Mouse (Mus musculus) Patski (cell line): Measurements from ENCODE around the gene Hcst. TPM values are rescaled to one million over a fixed set of nuclear protein-coding genes. Genes with fewer than 3 reads are reported as not detected.

Experiments
- ATAC-seq: fragments of 100-300 bp; one replicate; pipeline ENCODE4 v1.8.0; 2021
- CTCF ChIA-PET: fragments of 350-600 bp; sonication (Branson Sonifier 250); formaldehyde crosslinking; loops from one replicate; lab custom pipeline; 2022; ENCODE audit warnings: inconsistent platforms; lab: Charles Lee
- POLR2A ChIA-PET: fragments of 350-600 bp; sonication (Branson Sonifier 250); formaldehyde crosslinking; loops from one replicate; lab custom pipeline; 2022; ENCODE audit warnings: antibody characterized with exemption, inconsistent platforms; lab: Charles Lee
- DNase-seq: peaks from one replicate; pipeline ENCODE4 v3.0.0-alpha.2; 2011; ENCODE audit warnings: low read depth, low spot score
- H3K27me3 ChIP-seq: fragments of 371-371 bp; one replicate; pipeline ENCODE4 v1.5.1; 2021
- CTCF ChIP-seq: fragments of 100-300 bp; IDR thresholded peaks from one replicate; pipeline ENCODE4 v1.5.1; 2021
- in situ Hi-C: fragments of 300-500 bp; cut with MboI; formaldehyde crosslinking; loops from 3 replicates; pipeline ENCODE4 v1.11.1; 2018; ENCODE audit warnings: low pct_unique_long_range_greater_than_20kb, mixed read lengths
- polyA plus RNA-seq: library from polyadenylated mRNA; unstranded; gene quantifications from one replicate; pipeline ENCODE4 v1.2.3, GENCODE M21; 2021

The Hcst gene
- polyA plus RNA-seq, 1 experiment from 2014 or later = not detected

- no peak for TF ChIP-seq CTCF
- no peak for DNase-seq
- POLR2A ChIA-PET = interaction anchor here (0.6 kb wide), 1 partner anchor 25 kb away, joined by 3 read pairs; no protein-coding TSS in a partner anchor
- in situ Hi-C loops = no loop called here
- H3K27me3 ChIP-seq = peaks cover 39% of the 10 kb centered on the region
- ATAC-seq = no peak
- CTCF ChIA-PET = no interaction called here
These were observed 33.7 kb upstream of the Hcst start for GRCm38 (mm10) chr7:30453327-30453726.

- ATAC-seq = no peak
- CTCF ChIA-PET = no interaction called here
- no peak for TF ChIP-seq CTCF
These were observed 30.6 kb upstream of the Hcst start for GRCm38 (mm10) chr7:30450241-30450640.

GRCm38 (mm10) chr7:30444971-30445751 lies 25.5 kb upstream of the Hcst start, which contains the start of gene Aplp1:
Gene Aplp1, minus strand, starts transcription at chr7:30445535.
- in situ Hi-C loops = no loop called here
- POLR2A ChIA-PET = no interaction called here
- peak; percentile 52 for ATAC-seq
- DNase-seq = no peak
- CTCF ChIA-PET = no interaction called here
- no peak for TF ChIP-seq CTCF
- H3K27me3 ChIP-seq = no peaks in the 10 kb centered on the region

More at GRCm38 (mm10) chr7:30450241-30450640, 30.6 kb upstream of the Hcst start:
- POLR2A ChIA-PET = no interaction called here
- DNase-seq = no peak
- in situ Hi-C loops = no loop called here
- H3K27me3 ChIP-seq = peaks cover 16% of the 10 kb centered on the region

GRCm38 (mm10) chr7:30444154-30444970 lies 24.7 kb upstream of the Hcst start:
- in situ Hi-C loops = no loop called here
- no peak for ATAC-seq
- no peak for DNase-seq
- POLR2A ChIA-PET = interaction anchor here (0.7 kb wide), 1 partner anchor 125 kb away, joined by 3 read pairs; no protein-coding TSS in a partner anchor
- no peak for TF ChIP-seq CTCF
- H3K27me3 ChIP-seq = no peaks in the 10 kb centered on the region
- CTCF ChIA-PET = no interaction called here

- in situ Hi-C loops = no loop called here
- ChIA-PET POLR2A (interaction anchor here (0.7 kb wide), 1 partner anchor 124 kb away, joined by 3 read pairs; no protein-coding TSS in a partner anchor), CTCF (no interaction called here)
- TF ChIP-seq CTCF = no peak
- DNase-seq (no peak), ATAC-seq (no peak)
- no peaks in the 10 kb centered on the region for H3K27me3 ChIP-seq
These were observed 24.0 kb upstream of the Hcst start for GRCm38 (mm10) chr7:30443696-30444095.

- no peak for ATAC-seq
- H3K27me3 ChIP-seq = no peaks in the 10 kb centered on the region
- no peak for DNase-seq
- ChIA-PET POLR2A (no interaction called here), CTCF (no interaction called here)
- in situ Hi-C loops = no loop called here
- TF ChIP-seq CTCF = no peak
These were observed 21.0 kb upstream of the Hcst start for GRCm38 (mm10) chr7:30440697-30441096.

- ATAC-seq (no peak), DNase-seq (no peak)
- H3K27me3 ChIP-seq = no peaks in the 10 kb centered on the region
- POLR2A ChIA-PET = no interaction called here
- in situ Hi-C loops = loop anchor here (5.0 to 10.0 kb wide), 2 partner anchors 33 to 105 kb away; no protein-coding TSS in a partner anchor
- TF ChIP-seq CTCF = no peak
- CTCF ChIA-PET = no interaction called here
These were observed 20.1 kb upstream of the Hcst start for GRCm38 (mm10) chr7:30439734-30440133.

- in situ Hi-C loops = loop anchor here (5.0 to 10.0 kb wide), 2 partner anchors 35 to 102 kb away; no protein-coding TSS in a partner anchor
- CTCF ChIA-PET = interaction anchor here (1.0 kb wide), 1 partner anchor 100 kb away, joined by 3 read pairs; no protein-coding TSS in a partner anchor
- no peaks in the 10 kb centered on the region for H3K27me3 ChIP-seq
- TF ChIP-seq CTCF = no peak
- POLR2A ChIA-PET = no interaction called here
- DNase-seq (no peak), ATAC-seq (no peak)
These were observed 17.2 kb upstream of the Hcst start for GRCm38 (mm10) chr7:30436879-30437278.

- no peak for TF ChIP-seq CTCF
- H3K27me3 ChIP-seq = no peaks in the 10 kb centered on the region
- ATAC-seq (no peak), DNase-seq (no peak)
- in situ Hi-C loops = loop anchor here (5.0 to 10.0 kb wide), 2 partner anchors 37 to 100 kb away; no protein-coding TSS in a partner anchor
- CTCF ChIA-PET = interaction anchor here (1.1 to 3.1 kb wide), 2 partner anchors 89 to 99 kb away, joined by 3 to 10 read pairs; no protein-coding TSS in a partner anchor
- POLR2A ChIA-PET = no interaction called here
These were observed 15.5 kb upstream of the Hcst start for GRCm38 (mm10) chr7:30435156-30435555.

GRCm38 (mm10) chr7:30434701-30435100 lies 15.0 kb upstream of the Hcst start:
- no peaks in the 10 kb centered on the region for H3K27me3 ChIP-seq
- no peak for ATAC-seq
- no peak for TF ChIP-seq CTCF
- ChIA-PET CTCF (interaction anchor here (1.1 to 3.1 kb wide), 2 partner anchors 88 to 98 kb away, joined by 3 to 10 read pairs; no protein-coding TSS in a partner anchor), POLR2A (no interaction called here)
- in situ Hi-C loops = loop anchor here (5.0 to 10.0 kb wide), 2 partner anchors 38 to 100 kb away; no protein-coding TSS in a partner anchor
- DNase-seq = no peak
